Mouse (Mus musculus) adrenal gland, postnatal 36 days (tissue): ENCODE measurements around the gene Efcab11. TPM values are rescaled to one million over a fixed set of nuclear protein-coding genes. Genes with fewer than 3 reads are reported as not detected.

Experiments used
- DNase-seq, 2 experiments: peaks; one replicate each; pipeline ENCODE4 v3.0.0; 2021; ENCODE audit warnings: mixed read lengths in 1 of 2
- total RNA-seq, 2 experiments: library from RNA; stranded (reverse); gene quantifications; 2 replicates each; pipeline ENCODE4 v1.2.3; 2021

Gene Efcab11
- total RNA-seq, 2 experiments from 2014 or later = 0.36 to 0.56 TPM

DNA sequence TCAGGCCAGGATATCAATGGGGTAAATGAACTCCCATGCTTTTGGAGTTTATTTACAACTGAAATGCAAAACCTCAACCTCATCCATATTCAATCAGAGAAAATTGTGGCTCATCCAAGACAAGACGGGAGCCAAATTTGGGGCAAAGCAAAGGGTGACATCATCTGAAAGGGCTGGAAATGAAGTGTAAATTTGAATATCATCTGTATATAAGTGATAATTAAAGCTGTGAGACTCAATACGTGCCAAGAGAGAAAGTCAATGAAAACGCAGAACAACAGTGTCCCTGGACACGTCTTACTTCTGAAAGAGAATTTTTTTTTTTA, 212.4 kb downstream of the Efcab11 start:
- peak in 1 of 2 experiments; percentile 3 for DNase-seq

DNA sequence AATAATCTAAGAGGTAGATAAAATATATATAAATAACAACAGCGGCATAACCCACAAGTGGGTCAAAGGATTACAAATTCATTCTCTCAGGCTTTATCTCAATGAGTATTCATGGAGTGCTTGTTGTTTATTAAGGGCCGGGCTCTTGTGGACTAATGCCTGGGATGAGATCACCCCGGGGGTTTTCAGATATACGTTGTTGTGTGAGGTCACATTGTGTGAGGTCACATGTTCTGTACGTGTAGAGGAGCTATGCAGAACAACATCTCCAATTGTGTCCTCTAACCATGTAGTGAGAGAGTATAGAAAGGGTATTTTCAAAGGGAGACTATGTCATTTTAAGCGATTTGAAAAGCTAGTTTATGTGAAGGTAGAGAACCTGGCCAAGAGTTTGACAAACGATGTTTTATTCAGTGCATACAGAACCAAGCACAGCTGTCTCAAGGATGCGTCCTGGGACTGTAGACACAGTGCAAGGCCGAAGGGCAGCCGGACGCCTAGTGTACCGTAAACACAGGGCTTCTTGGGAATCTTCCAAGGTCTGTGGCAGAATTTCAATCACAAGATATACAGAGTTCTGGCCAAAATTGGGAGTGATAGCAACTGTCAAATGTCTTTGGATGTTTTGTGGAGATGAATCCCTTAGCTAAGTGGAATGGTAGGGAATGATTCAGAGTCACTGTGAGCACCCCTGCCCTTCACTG, 212.9 kb downstream of the Efcab11 start:
- DNase-seq = peak; percentile 61 to 71

DNA sequence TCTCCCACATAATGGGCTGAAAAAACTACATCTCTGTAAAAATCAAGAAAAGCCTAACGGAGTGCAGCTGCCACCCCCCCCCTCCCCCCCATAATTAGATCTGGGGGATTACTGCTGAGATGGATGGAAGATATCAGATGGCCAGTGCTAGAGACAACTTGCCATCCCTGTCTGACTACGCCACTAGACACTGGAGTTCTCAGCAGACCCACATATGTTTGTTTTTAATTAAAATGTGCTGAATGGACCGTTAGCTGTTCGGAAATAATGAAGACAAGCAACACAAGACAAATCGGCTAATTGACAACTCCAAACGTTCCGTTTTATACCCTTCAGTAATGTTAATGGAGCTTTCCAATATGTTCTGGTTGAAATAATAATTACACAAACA, 213.5 kb downstream of the Efcab11 start:
- DNase-seq = no peak

DNA sequence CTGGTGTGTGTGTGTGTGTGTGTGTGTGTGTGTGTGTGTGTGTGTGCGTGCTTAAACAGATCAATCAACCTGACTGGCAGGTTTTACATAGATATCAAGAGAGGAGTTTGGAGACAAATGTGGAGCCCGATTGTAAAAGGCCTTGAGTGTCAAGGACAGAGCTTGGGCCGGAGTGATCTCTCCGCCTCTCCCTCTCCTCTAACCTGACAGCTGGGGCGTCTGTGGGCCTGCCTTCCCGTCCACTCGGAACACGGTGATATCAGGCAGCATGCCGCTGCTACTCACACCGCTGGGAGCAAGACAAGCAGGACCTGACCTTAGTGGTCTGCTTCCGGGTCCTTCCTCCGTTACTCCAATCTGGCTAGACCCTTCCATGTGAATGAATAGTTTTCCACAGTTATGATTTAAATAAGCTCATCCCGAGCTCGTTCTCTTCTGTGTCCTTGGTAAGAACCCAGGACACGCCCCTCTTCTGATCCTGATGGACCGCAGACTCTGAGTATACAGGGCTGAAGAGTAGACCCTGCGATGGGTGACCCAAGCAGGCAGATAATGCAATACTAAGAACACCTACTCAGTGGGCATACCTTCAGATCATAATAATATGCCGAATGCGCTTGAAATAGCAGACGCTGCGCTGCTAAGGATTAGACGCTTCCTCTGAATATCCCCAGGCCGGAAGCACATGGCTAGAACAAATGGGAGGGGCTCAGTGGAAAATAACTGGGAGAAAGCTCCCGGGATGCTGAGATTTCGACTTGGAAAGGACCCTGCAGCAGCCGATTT, 214.1 kb downstream of the Efcab11 start:
- DNase-seq = peak; percentile 50 to 59

DNA sequence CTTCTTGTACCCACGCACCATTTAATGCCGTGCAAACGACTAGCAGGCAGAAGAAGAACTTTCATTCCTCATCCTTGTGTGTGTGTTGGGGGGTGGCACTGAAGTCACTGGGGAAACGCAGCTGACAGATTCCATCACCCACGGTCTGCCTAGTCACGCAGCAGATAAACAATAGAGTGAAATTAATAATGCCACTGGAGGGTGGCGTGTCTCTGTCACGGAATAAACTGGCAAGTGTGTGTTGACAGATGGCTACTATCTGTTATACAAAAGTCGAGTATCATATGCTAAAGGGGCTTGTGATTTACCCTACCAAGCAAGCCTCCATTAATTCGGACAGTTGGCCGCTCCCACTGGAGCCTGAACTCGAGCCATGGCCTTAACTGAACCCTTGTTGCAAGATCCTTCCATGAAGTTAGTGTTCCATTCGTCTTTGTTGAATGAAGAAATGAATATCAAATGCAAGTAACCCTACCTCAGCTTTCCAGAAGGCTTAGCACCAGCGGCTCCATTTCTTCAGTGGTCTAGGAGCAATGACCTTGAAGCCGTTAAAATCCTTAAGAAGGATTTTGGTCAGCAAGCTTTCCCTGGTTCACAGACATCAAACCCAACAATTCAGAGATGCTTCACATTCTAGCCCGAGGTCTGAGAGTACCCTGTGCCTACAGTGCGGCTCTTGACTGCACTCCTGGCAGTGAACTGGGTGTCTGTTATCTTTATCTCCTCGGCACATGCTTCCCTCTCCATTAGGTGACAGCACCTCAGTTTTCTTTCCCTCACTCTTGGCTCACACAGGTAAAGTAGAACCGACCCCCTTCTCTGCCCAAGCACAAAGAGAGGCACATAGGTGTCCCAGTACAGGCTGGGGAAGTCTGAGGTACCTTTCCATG, 229.0 kb downstream of the Efcab11 start:
- no peak for DNase-seq

DNA sequence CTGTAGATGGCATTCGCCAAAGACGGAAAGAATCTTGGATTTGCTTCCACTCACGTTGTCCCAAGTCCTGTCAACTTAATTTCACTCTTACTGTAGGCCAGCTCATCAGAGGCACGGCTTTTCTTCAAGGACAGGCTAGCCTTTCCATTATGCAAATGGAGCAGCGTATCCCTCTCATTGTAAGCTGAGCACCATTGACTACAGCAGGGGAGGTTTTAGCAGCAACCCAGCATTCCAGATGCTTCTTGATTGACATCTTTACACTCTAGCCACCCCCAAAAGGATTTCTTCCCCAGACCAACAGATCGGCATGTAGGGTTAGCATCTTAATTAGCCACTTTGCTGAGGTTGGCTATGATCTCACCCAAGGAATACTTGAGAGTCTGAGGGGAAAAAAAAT, 231.8 kb downstream of the Efcab11 start:
- no peak for DNase-seq

DNA sequence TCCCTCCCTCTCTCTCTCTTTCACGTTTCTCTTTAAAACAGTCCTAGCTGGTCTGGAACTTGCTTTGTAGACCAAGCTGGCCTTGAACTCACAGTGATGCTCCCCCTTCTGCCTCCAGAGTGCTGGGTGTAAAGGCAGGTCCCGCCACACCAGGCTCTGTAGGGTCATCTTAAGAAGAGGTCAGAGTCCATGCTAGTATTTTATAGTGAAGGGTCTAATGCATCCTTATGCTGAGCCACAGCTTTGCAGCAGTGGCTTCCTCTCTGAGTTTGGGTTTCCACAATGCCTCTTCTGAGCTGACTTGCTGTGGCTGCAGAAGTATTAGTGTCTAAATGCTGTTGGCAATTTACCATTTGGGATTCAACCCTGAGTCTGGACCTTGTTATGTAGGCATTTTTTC, 234.5 kb downstream of the Efcab11 start:
- DNase-seq = no peak

DNA sequence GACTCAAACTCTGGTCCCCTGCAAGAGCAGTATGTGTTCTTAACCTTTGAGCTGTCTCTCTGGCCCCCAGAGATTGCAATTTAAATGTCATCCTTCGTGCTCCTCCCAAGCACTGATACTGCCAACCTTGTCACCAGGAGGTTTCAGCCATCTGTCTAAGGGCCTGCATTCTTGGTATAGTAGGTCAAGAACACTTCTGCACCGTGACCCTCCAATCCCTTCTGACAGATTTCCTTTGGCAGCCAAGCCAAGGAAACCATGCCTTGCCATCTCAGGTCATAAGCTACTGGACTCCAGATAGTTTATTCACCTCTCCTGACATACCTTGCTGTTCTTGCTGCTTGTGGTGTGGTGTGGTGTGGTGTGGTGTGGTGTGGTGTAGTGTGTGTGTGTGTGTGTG, 235.5 kb downstream of the Efcab11 start:
- DNase-seq = no peak

DNA sequence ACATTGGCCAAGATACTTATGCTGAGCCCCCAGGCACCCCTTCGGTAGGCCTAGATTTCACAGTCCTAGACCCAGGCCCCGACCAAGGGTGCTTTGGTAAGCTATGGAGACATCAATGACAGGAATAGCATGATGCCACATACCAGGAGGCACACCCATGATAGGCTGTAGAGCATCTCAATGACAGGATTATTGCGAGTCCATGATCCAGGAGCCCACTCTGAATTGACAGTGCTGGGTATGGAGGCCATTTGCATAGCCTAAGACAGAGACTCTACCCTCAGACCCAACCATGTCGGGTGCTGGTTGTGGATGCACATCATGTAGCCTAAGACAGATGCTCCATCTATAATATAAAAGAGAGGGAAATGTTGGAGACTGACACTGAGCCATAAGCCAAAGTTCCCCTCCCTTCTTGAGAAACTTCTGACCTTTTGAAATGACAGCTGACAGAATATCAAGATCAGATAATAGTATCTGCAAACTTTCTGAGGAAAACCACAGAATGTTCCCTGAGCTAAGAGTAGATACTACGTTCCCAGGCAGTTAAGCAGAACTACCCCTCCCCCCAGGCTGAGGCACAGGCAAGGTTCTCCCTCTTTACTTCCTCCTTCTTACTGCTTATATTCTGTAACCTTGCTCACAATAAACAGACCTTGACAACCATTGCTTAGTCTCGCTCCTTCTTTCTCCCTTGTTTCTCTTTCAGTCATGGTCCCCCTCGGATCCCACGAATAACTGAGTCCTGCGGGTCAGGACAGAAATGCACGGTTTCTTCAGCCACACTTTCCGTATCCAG, 237.5 kb downstream of the Efcab11 start:
- peak in 1 of 2 experiments; percentile 40 for DNase-seq

DNA sequence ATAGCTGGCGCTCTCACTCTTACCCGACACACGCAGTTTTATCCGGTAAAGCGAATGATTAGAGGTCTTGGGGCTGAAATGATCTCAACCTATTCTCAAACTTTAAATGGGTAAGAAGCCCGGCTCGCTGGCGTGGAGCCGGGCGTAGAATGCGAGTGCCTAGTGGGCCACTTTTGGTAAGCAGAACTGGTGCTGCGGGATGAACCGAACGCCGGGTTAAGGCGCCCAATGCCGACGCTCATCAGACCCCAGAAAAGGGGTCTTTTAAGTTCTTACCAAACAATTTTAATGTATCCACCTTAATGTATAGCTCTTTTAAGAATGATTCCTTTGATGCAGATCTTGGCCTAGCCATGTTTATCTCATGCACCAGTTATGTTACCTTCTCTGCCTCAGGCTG, 238.8 kb downstream of the Efcab11 start:
- DNase-seq = peak in 1 of 2 experiments; percentile 60

DNA sequence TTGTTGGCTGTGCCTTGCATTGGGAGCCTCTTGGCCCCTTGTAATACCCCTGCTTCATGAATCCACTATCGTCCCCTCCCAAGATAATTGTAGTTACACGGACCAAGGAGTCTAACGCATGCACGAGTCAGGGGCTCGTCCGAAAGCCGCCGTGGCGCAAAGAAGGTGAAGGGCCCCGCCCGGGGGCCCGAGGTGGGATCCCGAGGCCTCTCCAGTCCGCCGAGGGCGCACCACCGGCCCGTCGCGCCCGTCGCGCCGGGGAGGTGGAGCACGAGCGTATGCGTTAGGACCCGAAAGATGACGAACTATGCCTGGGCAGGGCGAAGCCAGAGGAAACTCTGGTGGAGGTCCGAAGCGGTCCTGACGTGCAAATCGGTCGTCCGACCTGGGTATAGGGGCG, 239.3 kb downstream of the Efcab11 start:
- no peak for DNase-seq

Other genes starting within 250 kb of the Efcab11 start
- gene Tdp1, start 78 bp upstream of the Efcab11 start, total RNA-seq = 10 to 100 TPM; 13.4 to 16.0 TPM
- gene Kcnk13, start 80.1 kb upstream of the Efcab11 start, total RNA-seq = 1 to 10 TPM in 1 of 2 experiments, under 1 TPM in 1; 0.46 to 1.3 TPM
- gene Psmc1, start 225.7 kb upstream of the Efcab11 start, total RNA-seq = 100 to 1,000 TPM; 212 to 241 TPM